Mouse (Mus musculus): ENCODE measurements around the gene Clk2.

Clk2 gene

GRCm38 (mm10) chr3:89176421-89176820, 11.8 kb downstream of the Clk2 start:
- CTCF ChIA-PET = interaction anchor here in 2 of 4 experiments (0.6 to 1.7 kb wide), 8 partner anchors 40 to 237 kb away, joined by 3 to 4 read pairs (median 3); partner anchors contain the start of genes Krtcap2 (in 1 of the 2) and Trim46 (in 1 of the 2)
- POLR2A ChIA-PET = interaction anchor here (0.6 to 5.1 kb wide), 36 partner anchors 9 to 1144 kb away, joined by 3 to 61 read pairs (median 6); partner anchors contain the start of genes Clk2 (in 4 of the 4), Gba (in 2 of the 4), Hcn3 (in 2 of the 4) and Fdps (in 1 of the 4)

- ChIA-PET CTCF (interaction anchor here (0.5 to 1.7 kb wide), 17 partner anchors 11 to 556 kb away, joined by 3 to 9 read pairs (median 3); partner anchors contain the start of genes Hcn3 (in 2 of the 4), Krtcap2 (in 1 of the 4) and Trim46 (in 1 of the 4)), POLR2A (interaction anchor here (0.5 to 5.1 kb wide), 70 partner anchors 8 to 1143 kb away, joined by 3 to 61 read pairs (median 4); partner anchors contain the start of genes Clk2 (in 4 of the 4), Hcn3 (in 3 of the 4), Efna1 (in 2 of the 4) and Gba (in 2 of the 4))
These were observed 12.9 kb downstream of the Clk2 start, which contains the start of gene Scamp3 for GRCm38 (mm10) chr3:89177242-89178106. Gene Scamp3, plus strand, starts transcription at chr3:89177473.

GRCm38 (mm10) chr3:89178107-89178385, 13.5 kb downstream of the Clk2 start:
- ChIA-PET POLR2A (interaction anchor here (0.5 to 5.1 kb wide), 53 partner anchors 9 to 633 kb away, joined by 3 to 61 read pairs (median 5); partner anchors contain the start of genes Clk2 (in 4 of the 4), Hcn3 (in 3 of the 4), Gba (in 2 of the 4) and Pklr (in 2 of the 4)), CTCF (interaction anchor here in 3 of 4 experiments (0.5 to 1.7 kb wide), 5 partner anchors 16 to 556 kb away, joined by 3 to 9 read pairs (median 4); partner anchors contain the start of gene Hcn3 (in 1 of the 3))

GRCm38 (mm10) chr3:89179056-89179455, 14.5 kb downstream of the Clk2 start:
- ChIA-PET CTCF (interaction anchor here in 2 of 4 experiments (0.7 to 1.0 kb wide), 2 partner anchors 15 to 35 kb away, joined by 3 read pairs; partner anchors contain the start of gene Thbs3 (in 1 of the 2)), POLR2A (interaction anchor here in 3 of 4 experiments (0.6 to 5.1 kb wide), 13 partner anchors 10 to 1425 kb away, joined by 3 to 61 read pairs (median 13); partner anchors contain the start of genes Clk2 (in 2 of the 3), Fdps (in 1 of the 3), Gba (in 1 of the 3) and Gm43738 (in 1 of the 3))

GRCm38 (mm10) chr3:89181749-89182500, 17.3 kb downstream of the Clk2 start:
- CTCF ChIA-PET = no interaction called here
- POLR2A ChIA-PET = interaction anchor here in 2 of 4 experiments (0.8 to 1.3 kb wide), 4 partner anchors 9 to 22 kb away, joined by 3 to 5 read pairs (median 3); partner anchors contain the start of gene Hcn3 (in 1 of the 2)

- POLR2A ChIA-PET = interaction anchor here in 3 of 4 experiments (0.5 to 2.6 kb wide), 35 partner anchors 9 to 90 kb away, joined by 3 to 10 read pairs (median 4); partner anchors contain the start of genes Clk2 (in 3 of the 3), Hcn3 (in 3 of the 3), Fdps (in 1 of the 3) and Gba (in 1 of the 3)
- CTCF ChIA-PET = interaction anchor here in 3 of 4 experiments (0.5 to 1.2 kb wide), 11 partner anchors 11 to 632 kb away, joined by 3 to 7 read pairs (median 4); partner anchors contain the start of genes Hcn3 (in 2 of the 3), Clk2 (in 1 of the 3) and Pklr (in 1 of the 3)
These were observed 18.0 kb downstream of the Clk2 start for GRCm38 (mm10) chr3:89182531-89183057.

GRCm38 (mm10) chr3:89183058-89183958, 18.7 kb downstream of the Clk2 start, which contains the start of gene Fam189b:
Gene Fam189b, plus strand, starts transcription at chr3:89183143.
- CTCF ChIA-PET = interaction anchor here in 3 of 4 experiments (0.5 to 1.2 kb wide), 13 partner anchors 10 to 631 kb away, joined by 3 to 8 read pairs (median 4); partner anchors contain the start of genes Hcn3 (in 2 of the 3), Clk2 (in 1 of the 3) and Pklr (in 1 of the 3)
- POLR2A ChIA-PET = interaction anchor here (0.5 to 2.6 kb wide), 39 partner anchors 9 to 210 kb away, joined by 3 to 10 read pairs (median 3); partner anchors contain the start of genes Clk2 (in 3 of the 4), Hcn3 (in 3 of the 4), Fdps (in 1 of the 4) and Gba (in 1 of the 4)

- ChIA-PET CTCF (interaction anchor here in 3 of 4 experiments (0.5 to 1.2 kb wide), 5 partner anchors 24 to 780 kb away, joined by 3 to 5 read pairs (median 4); partner anchors contain the start of genes Hcn3 (in 1 of the 3) and Pklr (in 1 of the 3)), POLR2A (interaction anchor here (0.6 to 2.6 kb wide), 11 partner anchors 10 to 209 kb away, joined by 3 to 8 read pairs (median 3); partner anchors contain the start of genes Hcn3 (in 1 of the 4), Krtcap2 (in 1 of the 4) and Trim46 (in 1 of the 4))
These were observed 19.3 kb downstream of the Clk2 start for GRCm38 (mm10) chr3:89183959-89184315.

- ChIA-PET CTCF (interaction anchor here in 2 of 4 experiments (0.7 to 2.3 kb wide), 3 partner anchors 51 to 59 kb away, joined by 3 to 7 read pairs (median 3); partner anchors contain the start of genes Krtcap2 (in 1 of the 2), Pklr (in 1 of the 2) and Trim46 (in 1 of the 2)), POLR2A (interaction anchor here (0.6 to 6.7 kb wide), 14 partner anchors 9 to 227 kb away, joined by 3 to 53 read pairs (median 9); partner anchors contain the start of genes Scamp3 (in 3 of the 4), Clk2 (in 1 of the 4) and Gba (in 1 of the 4))
These were observed 22.6 kb downstream of the Clk2 start for GRCm38 (mm10) chr3:89187197-89187596.

GRCm38 (mm10) chr3:89187690-89188477, 23.3 kb downstream of the Clk2 start:
- POLR2A ChIA-PET = interaction anchor here (0.6 to 6.7 kb wide), 21 partner anchors 8 to 129 kb away, joined by 3 to 53 read pairs (median 4); partner anchors contain the start of genes Scamp3 (in 3 of the 4), Gba (in 1 of the 4) and Hcn3 (in 1 of the 4)
- CTCF ChIA-PET = interaction anchor here in 3 of 4 experiments (0.8 to 1.5 kb wide), 6 partner anchors 28 to 94 kb away, joined by 3 to 4 read pairs (median 3); partner anchors contain the start of genes Krtcap2 (in 3 of the 3), Trim46 (in 3 of the 3) and Hcn3 (in 1 of the 3)

- CTCF ChIA-PET = interaction anchor here in 2 of 4 experiments (0.8 to 1.5 kb wide), 5 partner anchors 29 to 94 kb away, joined by 3 to 4 read pairs (median 3); partner anchors contain the start of genes Krtcap2 (in 2 of the 2), Trim46 (in 2 of the 2) and Hcn3 (in 1 of the 2)
- POLR2A ChIA-PET = interaction anchor here in 3 of 4 experiments (0.8 to 6.7 kb wide), 17 partner anchors 10 to 129 kb away, joined by 3 to 53 read pairs (median 4); partner anchors contain the start of genes Scamp3 (in 2 of the 3), Gba (in 1 of the 3) and Hcn3 (in 1 of the 3)
These were observed 23.9 kb downstream of the Clk2 start for GRCm38 (mm10) chr3:89188478-89188875.

- POLR2A ChIA-PET = interaction anchor here in 3 of 4 experiments (0.8 to 6.7 kb wide), 5 partner anchors 12 to 53 kb away, joined by 3 to 53 read pairs (median 4); partner anchors contain the start of gene Scamp3 (in 1 of the 3)
- CTCF ChIA-PET = interaction anchor here in 1 of 4 experiments (0.5 kb wide), 1 partner anchor 356 kb away, joined by 3 read pairs; no protein-coding TSS in a partner anchor
These were observed 25.8 kb downstream of the Clk2 start for GRCm38 (mm10) chr3:89190436-89190835.

- CTCF ChIA-PET = interaction anchor here in 3 of 4 experiments (0.5 to 2.2 kb wide), 14 partner anchors 8 to 359 kb away, joined by 3 to 7 read pairs (median 4); partner anchors contain the start of genes Clk2 (in 1 of the 3), Fam189b (in 1 of the 3) and Hcn3 (in 1 of the 3)
- POLR2A ChIA-PET = interaction anchor here in 2 of 4 experiments (0.9 to 2.0 kb wide), 7 partner anchors 9 to 20 kb away, joined by 3 to 6 read pairs (median 4); partner anchors contain the start of genes Fam189b (in 2 of the 2) and Gba (in 1 of the 2)
These were observed 28.8 kb downstream of the Clk2 start for GRCm38 (mm10) chr3:89193351-89193750.

GRCm38 (mm10) chr3:89193853-89194252, 29.3 kb downstream of the Clk2 start:
- ChIA-PET POLR2A (interaction anchor here in 2 of 4 experiments (0.9 to 2.0 kb wide), 7 partner anchors 8 to 20 kb away, joined by 3 to 6 read pairs (median 4); partner anchors contain the start of genes Fam189b (in 2 of the 2) and Gba (in 1 of the 2)), CTCF (interaction anchor here in 3 of 4 experiments (0.5 to 2.2 kb wide), 13 partner anchors 9 to 360 kb away, joined by 3 to 7 read pairs (median 4); partner anchors contain the start of genes Clk2 (in 1 of the 3), Fam189b (in 1 of the 3) and Hcn3 (in 1 of the 3))

Data from embryonic stem cell, embryonic (primary cell).